Mouse (Mus musculus) neural tube, embryonic 15.5 days (tissue): ENCODE measurements around the gene Naip1. TPM values are rescaled to one million over a fixed set of nuclear protein-coding genes. Genes with fewer than 3 reads are reported as not detected.
A peak's percentile ranks its signal among the peaks of the same experiment; 100 is the strongest.
"Not testable (repeated sequence)": the region's sequence is repeated elsewhere in the genome, so short reads cannot be mapped to it uniquely, and the experiment has no call there.

Experiments used
- ATAC-seq: fragments of 200-750 bp; cut with Nextera tagmentation; 2 replicates; pipeline ENCODE4 v1.8.0; 2017; ENCODE audit warnings: mild to moderate bottlenecking, moderate TSS enrichment, moderate library complexity; ENCODE audit not compliant: low FRiP score
- H3K27ac ChIP-seq: fragments of 300-500 bp; sonication (generic); replicated peaks from 2 replicates; pipeline ENCODE4 v1.5.1; 2015; ENCODE audit warnings: mild to moderate bottlenecking, inconsistent platforms
- H3K27me3 ChIP-seq: fragments of 300-500 bp; sonication (generic); replicated peaks from 2 replicates; pipeline ENCODE4 v1.6.1; 2015; ENCODE audit warnings: inconsistent platforms
- H3K36me3 ChIP-seq: fragments of 300-500 bp; sonication (generic); 2 replicates; pipeline ENCODE4 v1.6.1; 2015; ENCODE audit warnings: inconsistent platforms
- H3K4me1 ChIP-seq: fragments of 300-500 bp; sonication (generic); 2 replicates; pipeline ENCODE4 v1.6.1; 2015; ENCODE audit warnings: inconsistent platforms
- H3K4me2 ChIP-seq: fragments of 300-500 bp; sonication (generic); 2 replicates; pipeline ENCODE4 v1.6.1; 2015; ENCODE audit warnings: inconsistent platforms, mild to moderate bottlenecking, moderate library complexity
- H3K4me3 ChIP-seq: fragments of 300-500 bp; sonication (generic); replicated peaks from 2 replicates; pipeline ENCODE4 v1.5.1; 2015; ENCODE audit warnings: mild to moderate bottlenecking, inconsistent platforms
- H3K9ac ChIP-seq: fragments of 300-500 bp; sonication (generic); replicated peaks from 2 replicates; pipeline ENCODE4 v1.6.1; 2015; ENCODE audit warnings: mild to moderate bottlenecking, inconsistent platforms
- H3K9me3 ChIP-seq: fragments of 300-500 bp; sonication (generic); replicated peaks from 2 replicates; pipeline ENCODE4 v1.6.1; 2016; ENCODE audit warnings: inconsistent platforms
- WGBS: fragments of 180-500 bp; shearing (Covaris S2); methylation state at CpG from one replicate; pipeline ENCODE4 v1.1.7; 2015; ENCODE audit warnings: mixed read lengths; 5-methylcytosine and 5-hydroxymethylcytosine counted together
- polyA plus RNA-seq: library from polyadenylated mRNA; unstranded; fragments of >200 nt; fragmentation: Nextera tagmentation; extraction: Ambion mirVana; gene quantifications from 2 replicates; pipeline ENCODE4 v1.2.1, GENCODE M21; 2015

Naip1 gene
- polyA plus RNA-seq = 0.04 and 0.15 TPM in 2 replicates

- H3K4me3 ChIP-seq, H3K4me2 ChIP-seq, ATAC-seq, H3K27ac ChIP-seq, H3K9me3 ChIP-seq, H3K9ac ChIP-seq, H3K4me1 ChIP-seq, H3K36me3 ChIP-seq, H3K27me3 ChIP-seq: not testable (repeated sequence)
- 84% methylated on average over 8 of the region's 8 CpGs for whole genome bisulfite sequencing
These were observed at the start of gene Naip1 for GRCm38 (mm10) chr13:100452415-100453127. Gene Naip1 (minus strand): TSS chr13:100452869.

GRCm38 (mm10) chr13:100499625-100500024 is 47.0 kb upstream of the Naip1 start:
- H3K9ac ChIP-seq, H3K4me3 ChIP-seq, H3K4me2 ChIP-seq, H3K27me3 ChIP-seq, H3K9me3 ChIP-seq, ATAC-seq, H3K27ac ChIP-seq, H3K36me3 ChIP-seq, H3K4me1 ChIP-seq: not testable (repeated sequence)

- H3K9ac ChIP-seq = no peak overlapping the region
- ATAC-seq = no peak
- peaks cover 16% of the 10 kb centered on the region for H3K4me1 ChIP-seq
- no peaks in the 10 kb centered on the region for H3K36me3 ChIP-seq
- H3K9me3 ChIP-seq = no peaks in the 10 kb centered on the region
- no peak overlapping the region for H3K4me2 ChIP-seq
- WGBS = 89% methylated on average over 4 of the region's 4 CpGs
- H3K27me3 ChIP-seq = no peaks in the 10 kb centered on the region
- no peak overlapping the region for H3K27ac ChIP-seq
- no peak overlapping the region for H3K4me3 ChIP-seq
These were observed 42.7 kb upstream of the Naip1 start for GRCm38 (mm10) chr13:100495337-100495736.

GRCm38 (mm10) chr13:100494370-100494769 is 41.7 kb upstream of the Naip1 start:
- ATAC-seq, H3K4me2 ChIP-seq, H3K27ac ChIP-seq, H3K9me3 ChIP-seq, H3K27me3 ChIP-seq, H3K9ac ChIP-seq, H3K4me3 ChIP-seq, H3K36me3 ChIP-seq: not testable (repeated sequence)
- peaks cover 16% of the 10 kb centered on the region for H3K4me1 ChIP-seq
- WGBS = 66% methylated on average over 8 of the region's 8 CpGs

GRCm38 (mm10) chr13:100493313-100493712 is 40.6 kb upstream of the Naip1 start:
- WGBS = 81% methylated on average over 8 of the region's 8 CpGs
- Histone ChIP-seq H3K9ac (no peak overlapping the region), H3K4me2 (no peak overlapping the region), H3K4me3 (no peak overlapping the region), H3K36me3 (peaks cover 9% of the 10 kb centered on the region), H3K4me1 (peaks cover 16% of the 10 kb centered on the region), H3K27ac (no peak overlapping the region), H3K9me3 (no peaks in the 10 kb centered on the region), H3K27me3 (no peaks in the 10 kb centered on the region)
- ATAC-seq = no peak

GRCm38 (mm10) chr13:100492061-100492787 is 39.6 kb upstream of the Naip1 start, which contains the start of gene Gtf2h2:
Gene Gtf2h2 (minus strand): TSS chr13:100492579.
- WGBS = under 1% methylated on average over 48 of the region's 51 CpGs

GRCm38 (mm10) chr13:100491623-100492022 is 39.0 kb upstream of the Naip1 start:
- peak overlapping the region; percentile 98 for H3K4me3 ChIP-seq
- H3K9me3 ChIP-seq = no peaks in the 10 kb centered on the region

More at GRCm38 (mm10) chr13:100492061-100492787, 39.6 kb upstream of the Naip1 start, which contains the start of gene Gtf2h2:
- peak within 1 kb of the TSS; percentile 98 for H3K4me3 ChIP-seq
- peaks cover 16% of the 10 kb centered on the region for H3K4me1 ChIP-seq
- H3K27me3 ChIP-seq = no peaks in the 10 kb centered on the region
- no peaks in the 10 kb centered on the region for H3K9me3 ChIP-seq
- H3K36me3 ChIP-seq = peaks cover 20% of the 10 kb centered on the region
- H3K27ac ChIP-seq = peak within 1 kb of the TSS; percentile 92
- H3K4me2 ChIP-seq = peak within 1 kb of the TSS; percentile 75
- peak; percentile 90 for ATAC-seq
- H3K9ac ChIP-seq = peak within 1 kb of the TSS; percentile 86

GRCm38 (mm10) chr13:100490424-100490823 is 37.8 kb upstream of the Naip1 start:
- ATAC-seq = no peak
- Histone ChIP-seq H3K27ac (no peak overlapping the region), H3K27me3 (no peaks in the 10 kb centered on the region), H3K9ac (no peak overlapping the region), H3K4me3 (no peak overlapping the region), H3K9me3 (no peaks in the 10 kb centered on the region), H3K4me2 (no peak overlapping the region), H3K36me3 (peaks cover 30% of the 10 kb centered on the region), H3K4me1 (peaks cover 16% of the 10 kb centered on the region)
- WGBS = 92% methylated on average over 5 of the region's 5 CpGs

More at GRCm38 (mm10) chr13:100491623-100492022, 39.0 kb upstream of the Naip1 start:
- peak overlapping the region; percentile 92 for H3K27ac ChIP-seq
- H3K27me3 ChIP-seq = no peaks in the 10 kb centered on the region
- peak overlapping the region; percentile 75 for H3K4me2 ChIP-seq
- H3K9ac ChIP-seq = peak overlapping the region; percentile 86
- peak; percentile 10; the same call in 1 of the 2 replicates for ATAC-seq
- H3K4me1 ChIP-seq = peaks cover 16% of the 10 kb centered on the region
- H3K36me3 ChIP-seq = peaks cover 26% of the 10 kb centered on the region
- WGBS = 16% methylated on average over 6 of the region's 6 CpGs

GRCm38 (mm10) chr13:100483610-100484009 is 30.9 kb upstream of the Naip1 start:
- no peak overlapping the region for H3K9ac ChIP-seq
- H3K36me3 ChIP-seq = peaks cover 58% of the 10 kb centered on the region
- H3K4me3 ChIP-seq = no peak overlapping the region
- no peak overlapping the region for H3K27ac ChIP-seq
- H3K27me3 ChIP-seq = no peaks in the 10 kb centered on the region
- no peak for ATAC-seq
- no peaks in the 10 kb centered on the region for H3K9me3 ChIP-seq
- 92% methylated on average over 7 of the region's 7 CpGs for WGBS
- no peak overlapping the region for H3K4me2 ChIP-seq
- H3K4me1 ChIP-seq = no peaks in the 10 kb centered on the region

GRCm38 (mm10) chr13:100463527-100464222 is 11.0 kb upstream of the Naip1 start:
- Histone ChIP-seq H3K4me1 (no peaks in the 10 kb centered on the region), H3K9me3 (no peaks in the 10 kb centered on the region), H3K27me3 (no peaks in the 10 kb centered on the region), H3K36me3 (peaks cover 60% of the 10 kb centered on the region), H3K4me3 (no peak overlapping the region), H3K9ac (no peak overlapping the region), H3K4me2 (no peak overlapping the region), H3K27ac (no peak overlapping the region)
- WGBS = 96% methylated on average over 2 of the region's 2 CpGs
- no peak for ATAC-seq

- no peak for ATAC-seq
- no peaks in the 10 kb centered on the region for H3K4me1 ChIP-seq
These were observed 8.7 kb upstream of the Naip1 start for GRCm38 (mm10) chr13:100461336-100461735.

More at GRCm38 (mm10) chr13:100461336-100461735, 8.7 kb upstream of the Naip1 start:
- Histone ChIP-seq H3K36me3 (peaks cover 41% of the 10 kb centered on the region), H3K27me3 (no peaks in the 10 kb centered on the region), H3K27ac (no peak overlapping the region), H3K9ac (no peak overlapping the region), H3K9me3 (no peaks in the 10 kb centered on the region), H3K4me3 (no peak overlapping the region), H3K4me2 (no peak overlapping the region)
- 60% methylated on average over 3 of the region's 3 CpGs for WGBS
